Mouse (Mus musculus): ENCODE measurements at regions not wholly inside any gene's neighbourhood (a gene's known extent, or its start where the extent isn't known, plus 50 kb on each side); places are given as distances from the start of the nearest gene placed in this dataset.
A peak's percentile ranks its signal among the peaks of the same experiment; 100 is the strongest.

GRCm38 (mm10) chr4:105336557-105336956 lies 179.4 kb downstream of the Plpp3 start:
- H3K27ac ChIP-seq (replicated peaks; ENCODE audit: low read depth, low read length): no peak overlapping the region
- H3K9ac ChIP-seq (replicated peaks; ENCODE audit: low read length): no peak overlapping the region
- no peaks in the 10 kb centered on the region for H3K9me3 ChIP-seq (ENCODE audit: control insufficient read depth, low read length)
- H3K4me3 ChIP-seq (replicated peaks; ENCODE audit: low read depth, low read length): no peak overlapping the region
- H3K27me3 ChIP-seq (ENCODE audit: control insufficient read depth, insufficient read depth, low read length): no peaks in the 10 kb centered on the region
- no peak overlapping the region for H3K4me2 ChIP-seq (ENCODE audit: low read length)
- no peaks in the 10 kb centered on the region for H3K4me1 ChIP-seq (ENCODE audit: control insufficient read depth, insufficient read depth, low read length)
- WGBS: 78% methylated on average over 4 of the region's 4 CpGs
- DNase-seq (no peak), ATAC-seq (ENCODE audit: low FRiP score, low TSS enrichment) (no peak)
- H3K36me3 ChIP-seq (ENCODE audit: control insufficient read depth, insufficient read depth, low read length): no peaks in the 10 kb centered on the region

- WGBS: 85% methylated on average over 7 of the region's 7 CpGs
- no peak for ATAC-seq (ENCODE audit: low FRiP score, low TSS enrichment)
- H3K4me3 ChIP-seq (replicated peaks; ENCODE audit: low read depth, low read length): no peak overlapping the region
- DNase-seq: no peak
- no peak overlapping the region for H3K9ac ChIP-seq (replicated peaks; ENCODE audit: low read length)
- no peak overlapping the region for H3K4me2 ChIP-seq (ENCODE audit: low read length)
- H3K4me1 ChIP-seq (ENCODE audit: control insufficient read depth, insufficient read depth, low read length): no peaks in the 10 kb centered on the region
- H3K27me3 ChIP-seq (ENCODE audit: control insufficient read depth, insufficient read depth, low read length): no peaks in the 10 kb centered on the region
- H3K36me3 ChIP-seq (ENCODE audit: control insufficient read depth, insufficient read depth, low read length): no peaks in the 10 kb centered on the region
- H3K9me3 ChIP-seq (ENCODE audit: control insufficient read depth, low read length): no peaks in the 10 kb centered on the region
- H3K27ac ChIP-seq (replicated peaks; ENCODE audit: low read depth, low read length): no peak overlapping the region
These were observed 181.0 kb downstream of the Plpp3 start for GRCm38 (mm10) chr4:105338131-105338530.

- DNase-seq: no peak
These were observed 181.7 kb downstream of the Plpp3 start for GRCm38 (mm10) chr4:105338861-105339260.

GRCm38 (mm10) chr4:105341274-105341673 lies 184.1 kb downstream of the Plpp3 start:
- Histone ChIP-seq H3K4me2 (ENCODE audit: low read length) (no peak overlapping the region), H3K36me3 (ENCODE audit: control insufficient read depth, insufficient read depth, low read length) (no peaks in the 10 kb centered on the region), H3K27me3 (ENCODE audit: control insufficient read depth, insufficient read depth, low read length) (no peaks in the 10 kb centered on the region), H3K27ac (replicated peaks; ENCODE audit: low read depth, low read length) (no peak overlapping the region), H3K9me3 (ENCODE audit: control insufficient read depth, low read length) (no peaks in the 10 kb centered on the region), H3K4me3 (replicated peaks; ENCODE audit: low read depth, low read length) (no peak overlapping the region), H3K4me1 (ENCODE audit: control insufficient read depth, insufficient read depth, low read length) (no peaks in the 10 kb centered on the region), H3K9ac (replicated peaks; ENCODE audit: low read length) (no peak overlapping the region)
- no peak for DNase-seq
- 92% methylated on average over 7 of the region's 7 CpGs for WGBS
- ATAC-seq (ENCODE audit: low FRiP score, low TSS enrichment): no peak

More at GRCm38 (mm10) chr4:105338861-105339260, 181.7 kb downstream of the Plpp3 start:
- no peaks in the 10 kb centered on the region for H3K9me3 ChIP-seq (ENCODE audit: control insufficient read depth, low read length)
- WGBS: 77% methylated on average over 7 of the region's 7 CpGs
- no peak overlapping the region for H3K9ac ChIP-seq (replicated peaks; ENCODE audit: low read length)
- H3K36me3 ChIP-seq (ENCODE audit: control insufficient read depth, insufficient read depth, low read length): no peaks in the 10 kb centered on the region
- H3K4me3 ChIP-seq (replicated peaks; ENCODE audit: low read depth, low read length): no peak overlapping the region
- no peak for ATAC-seq (ENCODE audit: low FRiP score, low TSS enrichment)
- no peaks in the 10 kb centered on the region for H3K4me1 ChIP-seq (ENCODE audit: control insufficient read depth, insufficient read depth, low read length)
- no peak overlapping the region for H3K27ac ChIP-seq (replicated peaks; ENCODE audit: low read depth, low read length)
- no peak overlapping the region for H3K4me2 ChIP-seq (ENCODE audit: low read length)
- no peaks in the 10 kb centered on the region for H3K27me3 ChIP-seq (ENCODE audit: control insufficient read depth, insufficient read depth, low read length)

- H3K36me3 ChIP-seq (ENCODE audit: control insufficient read depth, insufficient read depth, low read length): no peaks in the 10 kb centered on the region
- H3K9me3 ChIP-seq (ENCODE audit: control insufficient read depth, low read length): no peaks in the 10 kb centered on the region
- no peak overlapping the region for H3K4me2 ChIP-seq (ENCODE audit: low read length)
- DNase-seq: no peak
- H3K27me3 ChIP-seq (ENCODE audit: control insufficient read depth, insufficient read depth, low read length): no peaks in the 10 kb centered on the region
- H3K4me3 ChIP-seq (replicated peaks; ENCODE audit: low read depth, low read length): no peak overlapping the region
- 94% methylated on average over 8 of the region's 8 CpGs for WGBS
- H3K9ac ChIP-seq (replicated peaks; ENCODE audit: low read length): no peak overlapping the region
- H3K4me1 ChIP-seq (ENCODE audit: control insufficient read depth, insufficient read depth, low read length): no peaks in the 10 kb centered on the region
- no peak for ATAC-seq (ENCODE audit: low FRiP score, low TSS enrichment)
- H3K27ac ChIP-seq (replicated peaks; ENCODE audit: low read depth, low read length): no peak overlapping the region
These were observed 189.7 kb downstream of the Plpp3 start for GRCm38 (mm10) chr4:105346846-105347245.

- no peak overlapping the region for H3K9ac ChIP-seq (replicated peaks; ENCODE audit: low read length)
- DNase-seq (no peak), ATAC-seq (ENCODE audit: low FRiP score, low TSS enrichment) (no peak)
- H3K4me3 ChIP-seq (replicated peaks; ENCODE audit: low read depth, low read length): no peak overlapping the region
- H3K9me3 ChIP-seq (ENCODE audit: control insufficient read depth, low read length): no peaks in the 10 kb centered on the region
- no peaks in the 10 kb centered on the region for H3K36me3 ChIP-seq (ENCODE audit: control insufficient read depth, insufficient read depth, low read length)
- no peak overlapping the region for H3K4me2 ChIP-seq (ENCODE audit: low read length)
- H3K27me3 ChIP-seq (ENCODE audit: control insufficient read depth, insufficient read depth, low read length): no peaks in the 10 kb centered on the region
- H3K4me1 ChIP-seq (ENCODE audit: control insufficient read depth, insufficient read depth, low read length): no peaks in the 10 kb centered on the region
- H3K27ac ChIP-seq (replicated peaks; ENCODE audit: low read depth, low read length): no peak overlapping the region
- 91% methylated on average over 8 of the region's 8 CpGs for WGBS
These were observed 190.8 kb downstream of the Plpp3 start for GRCm38 (mm10) chr4:105347911-105348310.

- no peaks in the 10 kb centered on the region for H3K27me3 ChIP-seq (ENCODE audit: control insufficient read depth, insufficient read depth, low read length)
- no peak overlapping the region for H3K4me3 ChIP-seq (replicated peaks; ENCODE audit: low read depth, low read length)
- no peaks in the 10 kb centered on the region for H3K9me3 ChIP-seq (ENCODE audit: control insufficient read depth, low read length)
- no peak overlapping the region for H3K27ac ChIP-seq (replicated peaks; ENCODE audit: low read depth, low read length)
- no peak for ATAC-seq (ENCODE audit: low FRiP score, low TSS enrichment)
- no peak for DNase-seq
- no peaks in the 10 kb centered on the region for H3K4me1 ChIP-seq (ENCODE audit: control insufficient read depth, insufficient read depth, low read length)
- H3K36me3 ChIP-seq (ENCODE audit: control insufficient read depth, insufficient read depth, low read length): no peaks in the 10 kb centered on the region
- H3K4me2 ChIP-seq (ENCODE audit: low read length): no peak overlapping the region
- H3K9ac ChIP-seq (replicated peaks; ENCODE audit: low read length): no peak overlapping the region
- WGBS: 95% methylated on average over 8 of the region's 8 CpGs
These were observed 192.4 kb downstream of the Plpp3 start for GRCm38 (mm10) chr4:105349316-105350207.

- WGBS: 72% methylated on average over 7 of the region's 7 CpGs
- no peak overlapping the region for H3K9ac ChIP-seq (replicated peaks; ENCODE audit: low read length)
- H3K27me3 ChIP-seq (ENCODE audit: control insufficient read depth, insufficient read depth, low read length): no peaks in the 10 kb centered on the region
- no peaks in the 10 kb centered on the region for H3K36me3 ChIP-seq (ENCODE audit: control insufficient read depth, insufficient read depth, low read length)
- H3K4me1 ChIP-seq (ENCODE audit: control insufficient read depth, insufficient read depth, low read length): no peaks in the 10 kb centered on the region
- ATAC-seq (ENCODE audit: low FRiP score, low TSS enrichment) (no peak), DNase-seq (peak; percentile 56)
- no peak overlapping the region for H3K4me2 ChIP-seq (ENCODE audit: low read length)
- H3K4me3 ChIP-seq (replicated peaks; ENCODE audit: low read depth, low read length): no peak overlapping the region
- no peaks in the 10 kb centered on the region for H3K9me3 ChIP-seq (ENCODE audit: control insufficient read depth, low read length)
- no peak overlapping the region for H3K27ac ChIP-seq (replicated peaks; ENCODE audit: low read depth, low read length)
These were observed 195.2 kb downstream of the Plpp3 start for GRCm38 (mm10) chr4:105352342-105352741.

GRCm38 (mm10) chr4:105352953-105353352 lies 195.8 kb downstream of the Plpp3 start:
- no peaks in the 10 kb centered on the region for H3K27me3 ChIP-seq (ENCODE audit: control insufficient read depth, insufficient read depth, low read length)
- no peak overlapping the region for H3K27ac ChIP-seq (replicated peaks; ENCODE audit: low read depth, low read length)
- H3K4me2 ChIP-seq (ENCODE audit: low read length): no peak overlapping the region
- H3K9ac ChIP-seq (replicated peaks; ENCODE audit: low read length): no peak overlapping the region
- WGBS: 95% methylated on average over 3 of the region's 3 CpGs
- DNase-seq: no peak
- H3K4me1 ChIP-seq (ENCODE audit: control insufficient read depth, insufficient read depth, low read length): no peaks in the 10 kb centered on the region
- no peak overlapping the region for H3K4me3 ChIP-seq (replicated peaks; ENCODE audit: low read depth, low read length)
- no peak for ATAC-seq (ENCODE audit: low FRiP score, low TSS enrichment)
- no peaks in the 10 kb centered on the region for H3K9me3 ChIP-seq (ENCODE audit: control insufficient read depth, low read length)
- no peaks in the 10 kb centered on the region for H3K36me3 ChIP-seq (ENCODE audit: control insufficient read depth, insufficient read depth, low read length)

All from midbrain, embryonic 14.5 days (tissue).